Comparison of ENCODE assay signal across 8 mouse cellular contexts in the genomic region with DNA sequence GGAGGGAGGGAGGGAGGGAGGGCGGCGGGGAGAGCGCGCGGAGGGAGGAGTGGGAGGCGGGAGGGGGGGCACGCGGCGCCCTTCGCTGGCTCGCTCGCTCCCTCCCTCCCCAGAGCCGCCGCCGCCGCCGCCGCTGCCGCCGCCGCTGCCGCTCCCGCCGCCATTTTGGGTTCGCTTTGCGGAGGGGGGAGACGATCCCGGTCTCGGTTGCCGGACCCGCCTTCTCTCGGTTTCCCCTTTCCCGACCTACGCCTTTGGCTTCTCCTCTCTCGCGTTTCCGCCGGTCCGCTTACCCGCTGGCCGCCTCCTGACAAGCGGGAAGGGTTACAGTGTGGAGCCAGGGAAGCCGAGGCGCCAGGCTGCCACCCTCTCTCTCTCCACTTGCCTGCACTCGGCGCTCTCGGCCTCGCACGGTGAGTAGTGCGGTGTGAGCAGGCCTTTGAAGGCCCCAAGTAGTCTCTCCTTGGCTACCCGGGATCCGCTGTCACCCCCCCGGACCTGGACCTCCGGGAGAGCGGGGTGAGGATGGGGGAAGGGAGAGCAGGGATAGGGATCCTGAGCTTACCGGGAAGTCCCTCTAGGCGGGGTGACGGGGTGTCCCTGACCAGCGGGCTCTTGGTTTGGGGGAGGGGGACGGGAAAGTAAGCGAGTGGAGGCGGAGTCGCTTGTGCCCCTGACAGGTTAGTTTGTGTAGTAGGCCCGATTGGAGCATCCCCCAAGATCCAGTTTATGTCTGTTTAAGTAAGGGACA. TPM values are rescaled to one million over a fixed set of nuclear protein-coding genes. Genes with fewer than 3 reads are reported as not detected.
A peak's percentile ranks its signal among the peaks of the same experiment; 100 is the strongest.
DNase-seq lines count a peak whose midpoint lies in the region; ATAC-seq and TF ChIP-seq lines count a peak whose summit lies in the region.

Ash1l (plus strand) TSS at position 47 of the 751 bp plus-strand sequence.
Dap3 (minus strand) TSS at position 606 of the 751 bp plus-strand sequence.

- TF ChIP-seq POLR2A in heart, adult 2 months (IDR thresholded peaks at IDR 0.05; ENCODE audit: insufficient read depth, low read depth, low read length) = no peak; the same call in 1 of the 2 replicates
- TF ChIP-seq POLR2A in kidney, adult 2 months (IDR thresholded peaks at IDR 0.05; ENCODE audit: low read depth, low read length) = peak; percentile 6

- H3K4me1 ChIP-seq in embryonic facial prominence, embryonic 14.5 days (ENCODE audit: control insufficient read depth, insufficient read depth, low read length) = peaks cover 11% of the 10 kb centered on the region
- peaks cover 6% of the 10 kb centered on the region for H3K4me1 ChIP-seq in heart, adult 2 months (ENCODE audit: control insufficient read depth, insufficient read depth, low read length)
- H3K4me1 ChIP-seq in kidney, adult 2 months (ENCODE audit: control insufficient read depth, insufficient read depth, low read length) = peaks cover 18% of the 10 kb centered on the region
- peaks cover 36% of the 10 kb centered on the region for H3K4me1 ChIP-seq in limb, embryonic 13.5 days
- peaks cover 46% of the 10 kb centered on the region for H3K4me1 ChIP-seq in midbrain, embryonic 15.5 days

- DNase-seq in 416B (ENCODE audit: low read depth) = peak; percentile 84
- peak; percentile 91 for DNase-seq in adrenal gland, postnatal 14 days
- DNase-seq in embryonic facial prominence, embryonic 14.5 days (ENCODE audit: low spot score) = peak; percentile 82
- DNase-seq in heart, adult 2 months = peak; percentile 86 to 87
- peak; percentile 83 for DNase-seq in kidney, adult 2 months
- peak; percentile 73 to 75 for DNase-seq in spleen, postnatal 36 days (ENCODE audit: low spot score in 2 of 2)

- H3K4me2 ChIP-seq in embryonic facial prominence, embryonic 14.5 days (ENCODE audit: low read depth, low read length) = peak within 1 kb of the TSS; percentile 83
- H3K4me2 ChIP-seq in limb, embryonic 13.5 days (replicated peaks) = peak within 1 kb of the TSS; percentile 79
- peak within 1 kb of the TSS; percentile 61 for H3K4me2 ChIP-seq in midbrain, embryonic 15.5 days

- no peaks in the 10 kb centered on the region for H3K9me3 ChIP-seq in embryonic facial prominence, embryonic 14.5 days (ENCODE audit: control insufficient read depth, low read length)
- no peaks in the 10 kb centered on the region for H3K9me3 ChIP-seq in limb, embryonic 13.5 days
- no peaks in the 10 kb centered on the region for H3K9me3 ChIP-seq in midbrain, embryonic 15.5 days

- no peaks in the 10 kb centered on the region for H3K27me3 ChIP-seq in embryonic facial prominence, embryonic 14.5 days (replicated peaks; ENCODE audit: control insufficient read depth, insufficient read depth, low read length)
- no peaks in the 10 kb centered on the region for H3K27me3 ChIP-seq in heart, adult 2 months (ENCODE audit: control insufficient read depth, insufficient read depth, low read length)
- H3K27me3 ChIP-seq in kidney, adult 2 months (replicated peaks; ENCODE audit: control insufficient read depth, insufficient read depth, low read length) = no peaks in the 10 kb centered on the region
- H3K27me3 ChIP-seq in limb, embryonic 13.5 days = no peaks in the 10 kb centered on the region
- H3K27me3 ChIP-seq in midbrain, embryonic 15.5 days (replicated peaks) = no peaks in the 10 kb centered on the region

- 0% methylated on average over 15 of the region's 64 CpGs for WGBS in embryonic facial prominence, embryonic 14.5 days
- 2% methylated on average over 41 of the region's 64 CpGs for WGBS in heart, adult 2 months
- WGBS in kidney, adult 2 months = 1% methylated on average over 36 of the region's 64 CpGs
- under 1% methylated on average over 39 of the region's 64 CpGs for WGBS in limb, embryonic 13.5 days
- under 1% methylated on average over 42 of the region's 64 CpGs for WGBS in midbrain, embryonic 15.5 days

- intact Hi-C loops in heart, adult 2 months (cut with DNase I) = loop anchor here (2.0 to 5.0 kb wide), 2 partner anchors 36 to 42 kb away; no protein-coding TSS in a partner anchor

- peaks cover 3% of the 10 kb centered on the region for H3K79me2 ChIP-seq in heart, adult 2 months (replicated peaks; ENCODE audit: control insufficient read depth, insufficient read depth, low read length)

- H3K9ac ChIP-seq in embryonic facial prominence, embryonic 14.5 days (ENCODE audit: low read depth, low read length) = peak within 1 kb of the TSS; percentile 95
- H3K9ac ChIP-seq in heart, adult 2 months (ENCODE audit: low read depth, low read length) = peak within 1 kb of the TSS; percentile 99
- H3K9ac ChIP-seq in limb, embryonic 13.5 days = peak within 1 kb of the TSS; percentile 95
- H3K9ac ChIP-seq in midbrain, embryonic 15.5 days = peak within 1 kb of the TSS; percentile 94

- TF ChIP-seq CTCF in heart, adult 2 months (IDR thresholded peaks at IDR 0.05) = peak; percentile 62
- no peak; the same call in 1 of the 2 replicates for TF ChIP-seq CTCF in kidney, adult 2 months (conservative IDR thresholded peaks at IDR 0.05; ENCODE audit: insufficient read depth, insufficient read length, low read depth, low read length)

- TF ChIP-seq EP300 in heart, adult 2 months (IDR thresholded peaks at IDR 0.05; ENCODE audit: insufficient read depth, low read depth, low read length) = no peak

- ATAC-seq in embryonic facial prominence, embryonic 14.5 days (ENCODE audit: low read depth) = peak; percentile 84
- ATAC-seq in limb, embryonic 13.5 days (ENCODE audit: low FRiP score, low read depth) = peak; percentile 78
- peak; percentile 85 for ATAC-seq in midbrain, embryonic 15.5 days (replicated peaks)

- H3K4me3 ChIP-seq in embryonic facial prominence, embryonic 14.5 days (ENCODE audit: low read depth, low read length) = peak within 1 kb of the TSS; percentile 82
- peak within 1 kb of the TSS; percentile 98 for H3K4me3 ChIP-seq in heart, adult 2 months
- H3K4me3 ChIP-seq in kidney, adult 2 months (ENCODE audit: insufficient read depth, low read depth, low read length) = peak within 1 kb of the TSS; percentile 93
- peak within 1 kb of the TSS; percentile 91 for H3K4me3 ChIP-seq in limb, embryonic 13.5 days
- H3K4me3 ChIP-seq in midbrain, embryonic 15.5 days = peak within 1 kb of the TSS; percentile 84

- peak within 1 kb of the TSS; percentile 99 for H3K27ac ChIP-seq in embryonic facial prominence, embryonic 14.5 days (replicated peaks; ENCODE audit: low read depth, low read length)
- peak within 1 kb of the TSS; percentile 99 for H3K27ac ChIP-seq in heart, adult 2 months
- H3K27ac ChIP-seq in kidney, adult 2 months (ENCODE audit: insufficient read depth, low read depth, low read length) = peak within 1 kb of the TSS; percentile 99
- H3K27ac ChIP-seq in limb, embryonic 13.5 days = peak within 1 kb of the TSS; percentile 100
- peak within 1 kb of the TSS; percentile 99 for H3K27ac ChIP-seq in midbrain, embryonic 15.5 days

- H3K36me3 ChIP-seq in embryonic facial prominence, embryonic 14.5 days (ENCODE audit: control insufficient read depth, insufficient read depth, low read length) = no peaks in the 10 kb centered on the region
- H3K36me3 ChIP-seq in heart, adult 2 months (ENCODE audit: control insufficient read depth, insufficient read depth, low read length) = peaks cover 13% of the 10 kb centered on the region
- H3K36me3 ChIP-seq in kidney, adult 2 months (ENCODE audit: control insufficient read depth, insufficient read depth, low read length) = no peaks in the 10 kb centered on the region
- H3K36me3 ChIP-seq in limb, embryonic 13.5 days = no peaks in the 10 kb centered on the region
- no peaks in the 10 kb centered on the region for H3K36me3 ChIP-seq in midbrain, embryonic 15.5 days (replicated peaks)

RNA-seq across cellular contexts. Expression of gene Ash1l, which starts in this region (rescaled TPM):
- total RNA-seq in adrenal gland, postnatal 14 days (2021) = 47.5 and 47.6 TPM in 2 replicates
- polyA plus RNA-seq in embryonic facial prominence, embryonic 14.5 days (2014; fragmentation: Nextera tagmentation; extraction: Ambion mirVana) = 19.8 and 21.4 TPM in 2 replicates
- total RNA-seq in heart, adult 2 months (2021) = 10 to 100 TPM; 36.4 to 41.1 TPM
- 6.9 and 14.0 TPM in 2 replicates for polyA plus RNA-seq in heart, adult 2 months (2012; rRNA removed)
- polyA plus RNA-seq in kidney, adult 2 months (2012; rRNA removed) = 7.8 and 8.9 TPM in 2 replicates
- polyA plus RNA-seq in limb, embryonic 13.5 days (2015; fragmentation: Nextera tagmentation; extraction: Ambion mirVana) = 26.7 and 27.1 TPM in 2 replicates
- polyA plus RNA-seq in midbrain, embryonic 15.5 days (2015; fragmentation: Nextera tagmentation; extraction: Ambion mirVana) = 21.1 and 22.0 TPM in 2 replicates

RNA-seq across cellular contexts. Expression of gene Dap3, which starts in this region (rescaled TPM):
- total RNA-seq in adrenal gland, postnatal 14 days (2021) = 116 TPM in 2 replicates
- 125 and 138 TPM in 2 replicates for polyA plus RNA-seq in embryonic facial prominence, embryonic 14.5 days (2014; fragmentation: Nextera tagmentation; extraction: Ambion mirVana)
- total RNA-seq in heart, adult 2 months (2021) = 100 to 1,000 TPM; 134 to 153 TPM
- polyA plus RNA-seq in heart, adult 2 months (2012; rRNA removed) = 66.5 and 98.1 TPM in 2 replicates
- polyA plus RNA-seq in kidney, adult 2 months (2012; rRNA removed) = 57.0 and 78.0 TPM in 2 replicates
- polyA plus RNA-seq in limb, embryonic 13.5 days (2015; fragmentation: Nextera tagmentation; extraction: Ambion mirVana) = 147 and 151 TPM in 2 replicates
- polyA plus RNA-seq in midbrain, embryonic 15.5 days (2015; fragmentation: Nextera tagmentation; extraction: Ambion mirVana) = 123 and 126 TPM in 2 replicates

Comparison
In these comparisons a context has a peak if more than half of its experiments do, and no peak if none do; other contexts are left out.
1. Peak in every context shown above with its lines: DNase-seq, ATAC-seq, H3K4me3 ChIP-seq and H3K27ac ChIP-seq.